Mouse (Mus musculus): ENCODE measurements at regions not wholly inside any gene's neighbourhood (a gene's known extent, or its start where the extent isn't known, plus 50 kb on each side); places are given as distances from the start of the nearest gene placed in this dataset.

DNA sequence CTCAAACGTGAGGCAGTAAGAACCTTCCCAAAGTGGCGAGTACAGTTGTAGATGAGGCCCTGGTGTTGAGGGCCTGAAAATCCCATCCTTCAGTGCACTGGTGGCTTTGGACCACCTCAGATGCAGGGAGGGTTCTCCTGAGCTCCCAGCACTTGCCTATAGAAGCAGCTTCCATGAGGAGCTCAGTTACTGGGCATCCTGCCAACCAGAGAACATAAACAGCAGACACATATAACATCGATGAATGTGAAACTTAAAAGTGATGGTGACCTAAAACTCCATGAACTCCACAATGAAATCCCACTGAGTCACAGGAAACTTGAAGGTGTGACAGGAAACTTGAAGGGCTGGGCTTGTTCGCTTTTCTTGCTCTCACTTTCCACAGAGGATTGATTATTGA is 109.1 kb downstream of the Tas2r134 start:
- Histone ChIP-seq H3K4me1 (ENCODE audit: control insufficient read depth, insufficient read depth, low read length) (no peaks in the 10 kb centered on the region), H3K36me3 (ENCODE audit: control insufficient read depth, insufficient read depth, low read length) (no peaks in the 10 kb centered on the region), H3K27ac (ENCODE audit: low read depth, low read length) (no peak overlapping the region), H3K9ac (ENCODE audit: low read length) (no peak overlapping the region), H3K4me3 (ENCODE audit: low read depth, low read length) (no peak overlapping the region), H3K27me3 (ENCODE audit: control insufficient read depth, insufficient read depth, low read length) (no peaks in the 10 kb centered on the region), H3K4me2 (ENCODE audit: low read depth) (no peak overlapping the region), H3K9me3 (ENCODE audit: control insufficient read depth, low read length) (no peaks in the 10 kb centered on the region)
- ATAC-seq (ENCODE audit: insufficient read depth, low FRiP score, low TSS enrichment) (no peak), DNase-seq (ENCODE audit: low spot score) (no peak)
- WGBS = 91% methylated on average over 4 of the region's 4 CpGs

DNA sequence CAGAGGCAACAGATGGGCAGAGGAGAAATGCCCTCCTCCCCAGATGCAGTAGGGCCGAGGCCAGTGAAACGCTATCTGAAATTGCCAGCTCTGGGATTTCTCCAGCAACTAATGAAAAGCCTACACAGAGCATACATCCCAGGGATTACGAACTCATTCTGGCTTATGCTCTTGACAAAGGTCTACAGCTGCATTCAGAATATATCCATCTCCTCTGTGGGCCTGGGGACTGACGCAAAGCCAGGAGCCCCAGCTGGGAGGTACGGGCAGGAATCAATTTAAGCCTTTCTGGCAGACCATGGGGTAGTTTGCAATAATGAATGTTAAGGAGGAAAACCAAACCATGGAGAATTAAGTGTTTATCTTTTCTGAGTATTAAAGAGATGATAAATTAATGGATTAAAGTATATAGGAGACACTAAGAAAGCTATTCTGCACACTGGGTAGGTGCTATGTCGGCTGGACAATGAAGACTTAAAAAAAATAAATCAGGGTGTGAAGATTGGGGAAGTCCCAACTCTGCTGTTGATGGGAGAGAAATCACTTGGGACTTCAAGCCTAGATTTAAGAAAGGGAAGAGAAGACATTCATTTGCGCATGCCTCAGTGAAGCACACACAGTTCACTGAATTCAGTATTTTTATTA is 120.5 kb downstream of the Tas2r134 start:
- no peak for ATAC-seq (ENCODE audit: insufficient read depth, low FRiP score, low TSS enrichment)
- Histone ChIP-seq H3K9me3 (ENCODE audit: control insufficient read depth, low read length) (no peaks in the 10 kb centered on the region), H3K4me1 (ENCODE audit: control insufficient read depth, insufficient read depth, low read length) (peaks cover 4% of the 10 kb centered on the region), H3K27ac (ENCODE audit: low read depth, low read length) (no peak overlapping the region), H3K4me2 (ENCODE audit: low read depth) (no peak overlapping the region), H3K36me3 (ENCODE audit: control insufficient read depth, insufficient read depth, low read length) (no peaks in the 10 kb centered on the region), H3K9ac (ENCODE audit: low read length) (no peak overlapping the region), H3K4me3 (ENCODE audit: low read depth, low read length) (no peak overlapping the region), H3K27me3 (ENCODE audit: control insufficient read depth, insufficient read depth, low read length) (no peaks in the 10 kb centered on the region)
- DNase-seq (ENCODE audit: low spot score) = no peak
- WGBS = 69% methylated on average over 7 of the region's 7 CpGs

DNA sequence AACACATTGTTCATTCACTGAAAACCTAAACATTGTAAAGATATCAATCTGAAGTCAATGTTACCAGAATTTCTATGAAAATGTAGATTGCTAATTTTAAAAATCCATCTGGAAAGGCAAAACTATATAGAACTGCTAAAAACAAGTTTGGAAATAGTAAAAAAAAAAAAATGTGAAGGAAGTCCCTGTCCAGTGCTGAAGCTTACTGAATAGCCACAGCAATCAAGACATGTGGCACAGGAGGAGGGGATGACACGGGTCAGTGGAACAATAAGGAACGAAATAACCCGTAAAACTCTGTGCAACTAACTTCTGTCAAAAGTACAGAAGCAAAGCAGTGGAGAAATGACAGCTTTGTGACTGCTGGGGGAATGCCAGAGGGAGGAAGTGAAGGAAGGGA is 121.9 kb downstream of the Tas2r134 start:
- WGBS = 26% methylated on average over 3 of the region's 3 CpGs
- Histone ChIP-seq H3K4me1 (ENCODE audit: control insufficient read depth, insufficient read depth, low read length) (peaks cover 4% of the 10 kb centered on the region), H3K9me3 (ENCODE audit: control insufficient read depth, low read length) (no peaks in the 10 kb centered on the region), H3K36me3 (ENCODE audit: control insufficient read depth, insufficient read depth, low read length) (no peaks in the 10 kb centered on the region), H3K4me3 (ENCODE audit: low read depth, low read length) (no peak overlapping the region), H3K4me2 (ENCODE audit: low read depth) (no peak overlapping the region), H3K27ac (ENCODE audit: low read depth, low read length) (no peak overlapping the region), H3K27me3 (ENCODE audit: control insufficient read depth, insufficient read depth, low read length) (no peaks in the 10 kb centered on the region), H3K9ac (ENCODE audit: low read length) (no peak overlapping the region)
- DNase-seq (ENCODE audit: low spot score) (no peak), ATAC-seq (ENCODE audit: insufficient read depth, low FRiP score, low TSS enrichment) (no peak)

DNA sequence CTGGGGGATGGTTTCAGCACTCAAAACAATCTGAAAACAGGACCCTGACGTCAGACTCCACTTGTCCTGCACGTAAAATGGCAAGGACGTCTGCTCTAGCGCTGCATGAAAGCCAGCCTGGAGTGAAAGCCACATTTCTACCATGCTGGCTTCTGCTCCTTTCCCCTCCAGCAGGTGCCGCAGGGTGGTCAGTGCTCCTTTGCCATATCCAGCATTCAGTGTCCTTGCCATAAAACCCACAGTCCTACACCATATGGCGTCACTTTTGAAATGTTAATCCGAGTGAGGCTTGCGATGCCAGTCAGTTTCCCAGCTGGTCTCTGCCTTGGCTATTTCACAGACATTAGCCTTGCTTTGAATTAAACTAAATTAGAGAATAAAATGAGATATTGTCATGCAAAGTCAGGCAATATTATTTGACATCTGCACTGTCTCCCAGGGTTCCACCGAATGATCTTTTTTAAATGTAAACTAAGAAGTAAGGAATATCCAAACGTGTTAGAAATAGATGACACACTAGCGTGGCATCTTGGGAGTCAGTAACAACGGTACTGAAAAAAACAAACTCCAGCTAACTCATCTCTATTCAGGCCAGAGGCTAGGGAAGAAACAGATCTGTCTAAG is 125.7 kb downstream of the Tas2r134 start:
- Histone ChIP-seq H3K4me1 (ENCODE audit: control insufficient read depth, insufficient read depth, low read length) (no peaks in the 10 kb centered on the region; the same call in 1 of the 2 replicates), H3K4me2 (ENCODE audit: low read depth) (no peak overlapping the region), H3K27ac (ENCODE audit: low read depth, low read length) (0 out of 2 replicates have a peak overlapping the region, but pooled peaks have one; percentile 42), H3K4me3 (ENCODE audit: low read depth, low read length) (no peak overlapping the region), H3K36me3 (ENCODE audit: control insufficient read depth, insufficient read depth, low read length) (no peaks in the 10 kb centered on the region), H3K27me3 (ENCODE audit: control insufficient read depth, insufficient read depth, low read length) (no peaks in the 10 kb centered on the region), H3K9ac (ENCODE audit: low read length) (no peak overlapping the region), H3K9me3 (ENCODE audit: control insufficient read depth, low read length) (no peaks in the 10 kb centered on the region)
- ATAC-seq (ENCODE audit: insufficient read depth, low FRiP score, low TSS enrichment) = peak; percentile 92
- peak; percentile 63 for DNase-seq (ENCODE audit: low spot score)
- WGBS = 27% methylated on average over 12 of the region's 12 CpGs

DNA sequence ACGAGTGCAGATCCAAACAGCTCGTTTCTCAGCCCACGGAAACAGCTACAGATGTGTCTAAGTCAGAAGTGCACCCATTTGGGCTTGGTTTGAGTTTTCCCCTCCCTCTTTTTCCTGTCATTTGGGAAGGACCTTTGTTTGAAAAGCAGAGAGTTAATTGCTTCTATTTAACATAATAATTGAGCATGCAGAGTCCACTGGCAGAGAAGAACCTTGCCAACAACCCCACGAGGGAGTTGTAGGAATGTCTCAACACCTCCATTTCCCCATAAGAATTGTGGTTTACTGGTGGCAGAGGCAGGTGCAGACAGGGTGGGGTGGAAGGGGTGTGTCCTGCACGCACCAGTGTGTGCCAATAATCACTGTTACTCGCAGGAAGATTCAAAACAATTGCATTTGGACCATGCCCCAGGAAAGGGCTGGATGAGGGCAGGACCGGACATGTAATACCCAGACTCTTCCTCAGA is 126.3 kb downstream of the Tas2r134 start:
- H3K27me3 ChIP-seq (ENCODE audit: control insufficient read depth, insufficient read depth, low read length) = no peaks in the 10 kb centered on the region
- H3K27ac ChIP-seq (ENCODE audit: low read depth, low read length) = no peak overlapping the region
- H3K4me2 ChIP-seq (ENCODE audit: low read depth) = no peak overlapping the region
- peak; percentile 33 for DNase-seq (ENCODE audit: low spot score)
- H3K36me3 ChIP-seq (ENCODE audit: control insufficient read depth, insufficient read depth, low read length) = no peaks in the 10 kb centered on the region
- no peak overlapping the region for H3K9ac ChIP-seq (ENCODE audit: low read length)
- WGBS = 34% methylated on average over 7 of the region's 7 CpGs
- H3K4me1 ChIP-seq (ENCODE audit: control insufficient read depth, insufficient read depth, low read length) = no peaks in the 10 kb centered on the region; the same call in 1 of the 2 replicates
- ATAC-seq (ENCODE audit: insufficient read depth, low FRiP score, low TSS enrichment) = peak; percentile 66; the same call in 1 of the 2 replicates
- H3K4me3 ChIP-seq (ENCODE audit: low read depth, low read length) = no peak overlapping the region
- H3K9me3 ChIP-seq (ENCODE audit: control insufficient read depth, low read length) = no peaks in the 10 kb centered on the region

DNA sequence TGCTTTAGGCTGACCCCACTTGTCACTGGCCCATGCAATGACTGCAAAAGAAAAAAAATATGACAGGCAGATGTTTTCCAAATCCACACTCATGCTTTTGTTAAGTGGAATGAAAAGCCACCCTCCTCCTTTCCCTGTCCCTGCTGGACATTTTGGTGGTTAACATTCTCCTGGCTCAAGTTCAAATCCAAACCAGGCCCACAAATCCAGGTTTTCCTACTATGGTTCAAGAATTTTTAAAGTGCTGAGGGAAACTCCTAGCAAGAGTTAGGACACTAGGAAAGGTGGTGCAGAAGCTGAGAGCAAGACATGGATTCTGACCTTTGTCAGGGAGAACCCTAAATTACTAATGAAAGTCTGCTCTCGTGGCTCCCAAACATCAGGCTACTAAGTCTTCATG is 130.1 kb downstream of the Tas2r134 start:
- DNase-seq (ENCODE audit: low spot score) (no peak), ATAC-seq (ENCODE audit: insufficient read depth, low FRiP score, low TSS enrichment) (no peak)
- H3K9me3 ChIP-seq (ENCODE audit: control insufficient read depth, low read length) = no peaks in the 10 kb centered on the region
- H3K4me2 ChIP-seq (ENCODE audit: low read depth) = no peak overlapping the region
- no peaks in the 10 kb centered on the region for H3K36me3 ChIP-seq (ENCODE audit: control insufficient read depth, insufficient read depth, low read length)
- H3K4me1 ChIP-seq (ENCODE audit: control insufficient read depth, insufficient read depth, low read length) = no peaks in the 10 kb centered on the region; the same call in 1 of the 2 replicates
- 76% methylated on average over 1 of the region's 1 CpGs for WGBS
- no peaks in the 10 kb centered on the region for H3K27me3 ChIP-seq (ENCODE audit: control insufficient read depth, insufficient read depth, low read length)
- no peak overlapping the region for H3K9ac ChIP-seq (ENCODE audit: low read length)
- H3K27ac ChIP-seq (ENCODE audit: low read depth, low read length) = no peak overlapping the region
- H3K4me3 ChIP-seq (ENCODE audit: low read depth, low read length) = no peak overlapping the region

DNA sequence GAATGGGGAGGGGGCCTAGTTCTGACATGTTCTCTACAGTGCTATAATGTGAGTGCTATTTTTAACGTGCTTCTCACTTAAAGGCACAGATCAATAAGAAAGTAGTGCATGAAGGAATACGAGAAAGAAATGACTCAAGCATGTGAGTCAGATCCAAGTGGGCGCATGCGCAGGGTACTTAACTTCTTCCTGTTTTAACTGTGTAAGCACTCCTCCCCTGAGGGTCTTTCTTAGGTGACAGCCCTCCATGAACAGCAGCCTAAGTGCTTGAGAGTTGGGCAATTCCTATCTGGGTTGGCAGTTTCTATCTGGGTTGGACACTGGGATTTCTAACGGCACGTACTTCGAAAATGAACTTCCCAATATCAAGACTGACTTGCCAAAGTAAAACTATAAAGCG is 130.8 kb downstream of the Tas2r134 start:
- DNase-seq (ENCODE audit: low spot score) (no peak), ATAC-seq (ENCODE audit: insufficient read depth, low FRiP score, low TSS enrichment) (no peak)
- WGBS = 90% methylated on average over 8 of the region's 8 CpGs

DNA sequence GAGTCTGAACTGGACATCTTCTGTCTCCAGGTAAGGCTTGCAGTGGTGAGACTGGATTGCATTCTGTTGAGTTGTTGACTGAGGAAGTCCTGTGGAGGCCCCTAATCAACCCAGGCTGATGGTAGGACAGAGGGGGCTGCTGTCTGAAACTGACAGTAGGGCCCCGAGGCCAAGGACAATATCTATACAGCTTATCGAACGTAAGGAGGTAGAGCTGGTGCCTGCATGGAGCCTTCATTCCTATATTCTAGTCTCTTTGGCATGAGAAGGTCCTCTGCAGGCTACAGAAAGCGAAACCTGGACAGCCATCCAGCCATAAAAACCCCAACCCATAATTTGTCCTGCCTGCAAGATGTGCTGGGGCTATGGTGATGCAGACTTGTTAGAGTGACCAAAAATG is 135.6 kb downstream of the Tas2r134 start:
- WGBS = 97% methylated on average over 4 of the region's 4 CpGs
- Histone ChIP-seq H3K9ac (ENCODE audit: low read length) (no peak overlapping the region), H3K4me1 (ENCODE audit: control insufficient read depth, insufficient read depth, low read length) (peaks cover 6% of the 10 kb centered on the region), H3K4me3 (ENCODE audit: low read depth, low read length) (no peak overlapping the region), H3K27me3 (ENCODE audit: control insufficient read depth, insufficient read depth, low read length) (no peaks in the 10 kb centered on the region), H3K9me3 (ENCODE audit: control insufficient read depth, low read length) (no peaks in the 10 kb centered on the region), H3K27ac (ENCODE audit: low read depth, low read length) (no peak overlapping the region), H3K36me3 (ENCODE audit: control insufficient read depth, insufficient read depth, low read length) (no peaks in the 10 kb centered on the region), H3K4me2 (ENCODE audit: low read depth) (no peak overlapping the region)
- no peak for DNase-seq (ENCODE audit: low spot score)
- ATAC-seq (ENCODE audit: insufficient read depth, low FRiP score, low TSS enrichment) = no peak

More for the DNA sequence above, 130.8 kb downstream of the Tas2r134 start:
- H3K36me3 ChIP-seq (ENCODE audit: control insufficient read depth, insufficient read depth, low read length) = no peaks in the 10 kb centered on the region
- no peaks in the 10 kb centered on the region for H3K27me3 ChIP-seq (ENCODE audit: control insufficient read depth, insufficient read depth, low read length)
- no peaks in the 10 kb centered on the region for H3K9me3 ChIP-seq (ENCODE audit: control insufficient read depth, low read length)
- no peak overlapping the region for H3K4me2 ChIP-seq (ENCODE audit: low read depth)
- no peaks in the 10 kb centered on the region for H3K4me1 ChIP-seq (ENCODE audit: control insufficient read depth, insufficient read depth, low read length)
- H3K27ac ChIP-seq (ENCODE audit: low read depth, low read length) = no peak overlapping the region
- no peak overlapping the region for H3K4me3 ChIP-seq (ENCODE audit: low read depth, low read length)
- no peak overlapping the region for H3K9ac ChIP-seq (ENCODE audit: low read length)
